Mouse (Mus musculus) layer of hippocampus, adult 9-10 months (tissue): ENCODE data around the gene Ring1.
A peak's percentile ranks its signal among the peaks of the same experiment; 100 is the strongest.

Source experiments
- DNase-seq: peaks from one replicate; pipeline ENCODE4 v3.0.0; 2022; ENCODE audit warnings: low spot score

The Ring1 gene

DNA sequence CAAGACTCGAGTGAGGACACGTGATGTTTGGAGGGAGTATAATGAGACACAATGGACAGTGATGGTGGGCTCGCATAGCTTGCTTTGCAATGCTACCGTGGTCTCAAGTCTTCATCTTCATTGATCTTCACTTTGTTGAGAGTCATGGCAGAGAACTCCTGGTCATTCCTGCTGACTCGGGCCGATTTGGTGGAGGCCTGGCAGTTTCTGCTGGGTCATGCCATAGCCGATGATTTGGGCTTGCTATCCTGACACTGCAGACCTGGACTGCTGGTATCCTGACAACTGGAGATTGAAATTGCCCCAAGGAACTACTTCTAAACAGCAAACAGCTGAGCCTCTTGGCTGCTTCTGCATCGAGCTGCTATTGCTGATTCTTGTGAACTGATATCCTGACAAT lies 29.5 kb downstream of the Ring1 start:
- no peak for DNase-seq

GRCm38 (mm10) chr17:33991788-33992664 lies 32.5 kb downstream of the Ring1 start:
- DNase-seq = peak; percentile 51

- DNase-seq = peak; percentile 29
These were observed 42.3 kb downstream of the Ring1 start for GRCm38 (mm10) chr17:33982136-33982535.

DNA sequence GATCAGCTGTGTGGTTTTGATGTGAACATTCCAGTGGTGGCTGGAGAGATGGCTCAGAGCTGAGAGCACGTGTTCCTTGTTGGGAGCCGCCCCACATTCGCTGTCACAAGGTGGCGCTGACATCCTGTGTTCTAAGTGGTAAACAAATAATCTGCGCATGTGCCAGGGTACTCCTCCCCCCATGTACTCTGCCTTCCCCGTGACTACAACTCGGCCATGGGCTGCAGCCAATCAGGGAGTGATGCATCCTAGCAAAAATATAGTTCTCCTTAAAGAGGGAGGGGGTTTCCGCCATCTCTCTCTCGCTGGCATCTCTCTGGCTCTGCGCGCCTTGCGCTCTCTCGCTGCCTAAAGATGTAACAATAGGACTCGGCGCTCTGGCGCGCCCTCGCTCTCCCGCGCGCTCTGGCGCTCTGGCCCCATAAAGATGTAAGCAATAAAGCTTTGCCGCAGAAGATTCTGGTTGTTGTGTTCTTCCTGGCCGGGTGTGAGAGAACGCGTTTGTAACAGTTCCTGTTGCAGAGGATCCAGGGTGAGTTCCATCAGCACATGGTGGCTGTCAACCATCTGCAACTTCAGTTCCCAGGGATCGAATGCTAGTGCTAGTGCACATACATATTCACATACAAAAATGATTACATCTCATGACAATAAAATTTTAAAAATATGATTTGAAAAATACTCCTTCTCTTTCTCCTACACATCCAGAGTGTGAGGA lies 43.1 kb downstream of the Ring1 start:
- peak; percentile 92 for DNase-seq

GRCm38 (mm10) chr17:33980181-33981035 lies 44.1 kb downstream of the Ring1 start:
- DNase-seq = no peak

DNA sequence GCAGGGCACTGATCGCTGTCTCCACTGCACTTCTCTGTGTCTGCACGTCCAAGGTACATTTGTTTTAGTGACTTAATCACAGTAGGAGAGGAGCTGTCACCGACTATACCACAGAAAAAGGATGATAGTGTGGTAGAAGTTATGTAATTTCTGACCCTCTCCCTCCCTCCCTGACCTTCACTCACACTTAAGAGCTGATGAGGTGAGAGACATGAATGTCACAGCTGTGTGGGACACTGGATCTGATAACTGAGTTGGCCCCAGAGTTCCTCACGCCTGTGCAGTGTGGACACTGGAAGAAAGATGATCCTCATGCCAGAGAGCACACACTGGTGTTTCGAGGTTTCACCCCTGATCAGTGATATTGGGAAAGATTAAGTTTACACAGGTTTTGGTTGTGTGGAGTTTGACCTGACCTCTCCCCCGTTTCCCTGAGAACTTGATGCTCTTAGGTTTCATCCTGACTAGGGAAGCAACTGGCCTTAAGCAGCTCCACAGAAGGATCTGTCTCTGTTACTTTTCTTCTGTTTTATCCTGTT lies 44.9 kb downstream of the Ring1 start:
- no peak for DNase-seq

- no peak for DNase-seq
These were observed 45.8 kb downstream of the Ring1 start for GRCm38 (mm10) chr17:33978631-33979031.

GRCm38 (mm10) chr17:33977861-33978557 lies 46.5 kb downstream of the Ring1 start:
- DNase-seq = no peak

DNA sequence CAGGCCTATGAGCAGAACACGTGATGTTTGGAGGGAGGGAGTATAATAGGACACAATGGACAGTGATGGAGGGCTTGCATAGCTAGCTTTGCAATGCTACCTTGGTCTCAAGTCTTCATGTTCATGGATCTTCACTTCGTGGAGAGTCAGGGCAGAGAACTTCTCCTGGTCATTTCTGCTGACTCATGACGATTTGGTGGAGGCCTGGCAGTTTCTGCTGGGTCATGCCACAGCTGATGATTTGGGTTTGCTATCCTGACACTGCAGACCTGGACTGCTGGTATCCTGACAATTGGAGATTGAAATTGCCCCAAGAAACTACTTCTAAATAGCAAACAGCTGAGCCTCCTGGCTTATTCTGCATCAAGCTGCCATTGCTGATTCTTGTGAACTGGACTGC lies 50.9 kb downstream of the Ring1 start:
- DNase-seq = no peak

DNA sequence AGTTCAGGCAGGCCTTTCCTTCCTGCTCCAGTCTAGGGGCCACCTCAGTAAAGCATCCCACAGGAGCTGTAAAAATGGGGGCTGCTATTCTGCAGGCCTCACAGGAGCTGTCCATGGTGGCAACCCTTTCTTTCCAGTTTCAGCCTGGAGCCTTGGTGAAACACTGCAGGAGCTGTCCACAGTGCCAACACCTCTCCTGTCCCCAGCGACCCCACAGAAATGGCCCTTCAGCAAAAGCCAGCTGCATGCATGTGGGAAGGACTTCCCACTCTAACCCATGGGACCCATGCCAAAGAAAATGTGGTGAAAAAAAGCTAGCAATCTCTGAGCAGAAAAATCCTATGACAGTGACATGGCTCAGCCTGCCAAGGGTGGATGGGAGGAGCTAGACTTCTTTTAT lies 51.8 kb downstream of the Ring1 start:
- no peak for DNase-seq
